Mouse (Mus musculus): Measurements from ENCODE around the gene Aff1. TPM values are rescaled to one million over a fixed set of nuclear protein-coding genes. Genes with fewer than 3 reads are reported as not detected.
A peak's percentile ranks its signal among the peaks of the same experiment; 100 is the strongest.

Aff1 gene
- total and polyA plus RNA-seq, 2 experiments: 4.1 to 6.5 TPM

GRCm38 (mm10) chr5:103694094-103694493 lies 1.9 kb downstream of the Aff1 start:
- Histone ChIP-seq H3K27ac (replicated peaks; ENCODE audit: insufficient read depth, low read depth, low read length) (no peak overlapping the region), H3K27me3 (ENCODE audit: control insufficient read depth, insufficient read depth, low read length) (no peaks in the 10 kb centered on the region), H3K79me2 (ENCODE audit: control insufficient read depth, insufficient read depth, low read length) (no peaks in the 10 kb centered on the region; the same call in 1 of the 2 replicates), H3K36me3 (ENCODE audit: control insufficient read depth, insufficient read depth, low read length) (no peaks in the 10 kb centered on the region), H3K4me1 (ENCODE audit: control insufficient read depth, insufficient read depth, low read length) (no peaks in the 10 kb centered on the region), H3K9ac (ENCODE audit: low read depth, low read length) (no peak overlapping the region), H3K4me3 (ENCODE audit: insufficient read depth, low read depth, low read length) (no peak overlapping the region)
- WGBS: 68% methylated on average over 6 of the region's 6 CpGs
- TF ChIP-seq POLR2A (IDR thresholded peaks at IDR 0.05; ENCODE audit: extremely low read depth, insufficient read depth, low read length) (no peak), CTCF (IDR thresholded peaks at IDR 0.05; ENCODE audit: low read depth, low read length) (no peak)
- DNase-seq (ENCODE audit: extremely low read depth, low read depth, low spot score): no peak

- Histone ChIP-seq H3K9ac (ENCODE audit: low read depth, low read length) (no peak overlapping the region), H3K36me3 (ENCODE audit: control insufficient read depth, insufficient read depth, low read length) (no peaks in the 10 kb centered on the region), H3K27ac (replicated peaks; ENCODE audit: insufficient read depth, low read depth, low read length) (no peak overlapping the region), H3K4me1 (ENCODE audit: control insufficient read depth, insufficient read depth, low read length) (no peaks in the 10 kb centered on the region), H3K27me3 (ENCODE audit: control insufficient read depth, insufficient read depth, low read length) (no peaks in the 10 kb centered on the region), H3K79me2 (ENCODE audit: control insufficient read depth, insufficient read depth, low read length) (peaks cover 2% of the 10 kb centered on the region; the same call in 1 of the 2 replicates), H3K4me3 (ENCODE audit: insufficient read depth, low read depth, low read length) (no peak overlapping the region)
- TF ChIP-seq POLR2A (IDR thresholded peaks at IDR 0.05; ENCODE audit: extremely low read depth, insufficient read depth, low read length) (no peak), CTCF (IDR thresholded peaks at IDR 0.05; ENCODE audit: low read depth, low read length) (no peak)
- DNase-seq (ENCODE audit: extremely low read depth, low read depth, low spot score): no peak
- 81% methylated on average over 5 of the region's 5 CpGs for WGBS
These were observed 5.8 kb downstream of the Aff1 start for GRCm38 (mm10) chr5:103697875-103698491.

GRCm38 (mm10) chr5:103698577-103698976 lies 6.4 kb downstream of the Aff1 start:
- Histone ChIP-seq H3K27ac (replicated peaks; ENCODE audit: insufficient read depth, low read depth, low read length) (no peak overlapping the region), H3K4me3 (ENCODE audit: insufficient read depth, low read depth, low read length) (no peak overlapping the region), H3K79me2 (ENCODE audit: control insufficient read depth, insufficient read depth, low read length) (peaks cover 2% of the 10 kb centered on the region; the same call in 1 of the 2 replicates), H3K36me3 (ENCODE audit: control insufficient read depth, insufficient read depth, low read length) (no peaks in the 10 kb centered on the region), H3K4me1 (ENCODE audit: control insufficient read depth, insufficient read depth, low read length) (no peaks in the 10 kb centered on the region), H3K27me3 (ENCODE audit: control insufficient read depth, insufficient read depth, low read length) (no peaks in the 10 kb centered on the region), H3K9ac (ENCODE audit: low read depth, low read length) (no peak overlapping the region)
- DNase-seq (ENCODE audit: extremely low read depth, low read depth, low spot score): no peak
- TF ChIP-seq CTCF (IDR thresholded peaks at IDR 0.05; ENCODE audit: low read depth, low read length) (no peak), POLR2A (IDR thresholded peaks at IDR 0.05; ENCODE audit: extremely low read depth, insufficient read depth, low read length) (no peak)
- 75% methylated on average over 4 of the region's 4 CpGs for WGBS

GRCm38 (mm10) chr5:103699537-103699936 lies 7.4 kb downstream of the Aff1 start:
- H3K79me2 ChIP-seq (ENCODE audit: control insufficient read depth, insufficient read depth, low read length): peaks cover 2% of the 10 kb centered on the region; the same call in 1 of the 2 replicates
- H3K4me3 ChIP-seq (ENCODE audit: insufficient read depth, low read depth, low read length): no peak overlapping the region
- 67% methylated on average over 4 of the region's 4 CpGs for WGBS
- TF ChIP-seq POLR2A (IDR thresholded peaks at IDR 0.05; ENCODE audit: extremely low read depth, insufficient read depth, low read length) (no peak), CTCF (IDR thresholded peaks at IDR 0.05; ENCODE audit: low read depth, low read length) (no peak)
- H3K9ac ChIP-seq (ENCODE audit: low read depth, low read length): no peak overlapping the region
- no peaks in the 10 kb centered on the region for H3K4me1 ChIP-seq (ENCODE audit: control insufficient read depth, insufficient read depth, low read length)
- no peaks in the 10 kb centered on the region for H3K36me3 ChIP-seq (ENCODE audit: control insufficient read depth, insufficient read depth, low read length)
- no peaks in the 10 kb centered on the region for H3K27me3 ChIP-seq (ENCODE audit: control insufficient read depth, insufficient read depth, low read length)
- H3K27ac ChIP-seq (replicated peaks; ENCODE audit: insufficient read depth, low read depth, low read length): no peak overlapping the region
- no peak for DNase-seq (ENCODE audit: extremely low read depth, low read depth, low spot score)

GRCm38 (mm10) chr5:103700661-103701060 lies 8.5 kb downstream of the Aff1 start:
- Histone ChIP-seq H3K79me2 (ENCODE audit: control insufficient read depth, insufficient read depth, low read length) (peaks cover 7% of the 10 kb centered on the region; the same call in 1 of the 2 replicates), H3K9ac (ENCODE audit: low read depth, low read length) (no peak overlapping the region), H3K4me3 (ENCODE audit: insufficient read depth, low read depth, low read length) (no peak overlapping the region), H3K27ac (replicated peaks; ENCODE audit: insufficient read depth, low read depth, low read length) (no peak overlapping the region), H3K4me1 (ENCODE audit: control insufficient read depth, insufficient read depth, low read length) (no peaks in the 10 kb centered on the region), H3K27me3 (ENCODE audit: control insufficient read depth, insufficient read depth, low read length) (no peaks in the 10 kb centered on the region), H3K36me3 (ENCODE audit: control insufficient read depth, insufficient read depth, low read length) (no peaks in the 10 kb centered on the region)
- no peak for TF ChIP-seq CTCF (IDR thresholded peaks at IDR 0.05; ENCODE audit: low read depth, low read length)
- TF ChIP-seq POLR2A (IDR thresholded peaks at IDR 0.05; ENCODE audit: extremely low read depth, insufficient read depth, low read length): no peak
- DNase-seq (ENCODE audit: extremely low read depth, low read depth, low spot score): no peak
- WGBS: 96% methylated on average over 2 of the region's 2 CpGs

GRCm38 (mm10) chr5:103701466-103701865 lies 9.3 kb downstream of the Aff1 start:
- Histone ChIP-seq H3K4me1 (ENCODE audit: control insufficient read depth, insufficient read depth, low read length) (no peaks in the 10 kb centered on the region), H3K36me3 (ENCODE audit: control insufficient read depth, insufficient read depth, low read length) (no peaks in the 10 kb centered on the region), H3K27ac (replicated peaks; ENCODE audit: insufficient read depth, low read depth, low read length) (no peak overlapping the region), H3K79me2 (ENCODE audit: control insufficient read depth, insufficient read depth, low read length) (peaks cover 7% of the 10 kb centered on the region; the same call in 1 of the 2 replicates), H3K27me3 (ENCODE audit: control insufficient read depth, insufficient read depth, low read length) (no peaks in the 10 kb centered on the region), H3K9ac (ENCODE audit: low read depth, low read length) (no peak overlapping the region), H3K4me3 (ENCODE audit: insufficient read depth, low read depth, low read length) (no peak overlapping the region)
- no peak for DNase-seq (ENCODE audit: extremely low read depth, low read depth, low spot score)
- TF ChIP-seq POLR2A (IDR thresholded peaks at IDR 0.05; ENCODE audit: extremely low read depth, insufficient read depth, low read length): no peak
- peak; percentile 46; the same call in 1 of the 2 replicates for TF ChIP-seq CTCF (IDR thresholded peaks at IDR 0.05; ENCODE audit: low read depth, low read length)
- WGBS: 81% methylated on average over 3 of the region's 3 CpGs

Measured in liver, adult 2 months (tissue).